Mouse (Mus musculus): ENCODE results near the gene Slc9a1.

The Slc9a1 gene

GRCm38 (mm10) chr4:133439460-133440376 is 70.2 kb downstream of the Slc9a1 start:
- no peak for DNase-seq (ENCODE audit: low spot score)

- no peak for DNase-seq (ENCODE audit: low spot score)
Observed at GRCm38 (mm10) chr4:133440377-133440795, 70.9 kb downstream of the Slc9a1 start.

GRCm38 (mm10) chr4:133442194-133442593 is 72.7 kb downstream of the Slc9a1 start:
- DNase-seq (ENCODE audit: low spot score) = no peak

- DNase-seq (ENCODE audit: low spot score) = no peak
Observed at GRCm38 (mm10) chr4:133443085-133443484, 73.6 kb downstream of the Slc9a1 start.

GRCm38 (mm10) chr4:133445727-133446126 is 76.2 kb downstream of the Slc9a1 start:
- no peak for DNase-seq (ENCODE audit: low spot score)

GRCm38 (mm10) chr4:133447366-133447765 is 77.9 kb downstream of the Slc9a1 start:
- DNase-seq (ENCODE audit: low spot score) = no peak

- DNase-seq (ENCODE audit: low spot score) = no peak
Observed at GRCm38 (mm10) chr4:133447967-133448366, 78.5 kb downstream of the Slc9a1 start.

- no peak for DNase-seq (ENCODE audit: low spot score)
Observed at GRCm38 (mm10) chr4:133448708-133449388, 79.3 kb downstream of the Slc9a1 start.

- DNase-seq (ENCODE audit: low spot score) = no peak
Observed at GRCm38 (mm10) chr4:133449726-133450125, 80.2 kb downstream of the Slc9a1 start.

GRCm38 (mm10) chr4:133451536-133451935 is 82.0 kb downstream of the Slc9a1 start:
- peak; percentile 55 for DNase-seq (ENCODE audit: low spot score)

GRCm38 (mm10) chr4:133452433-133452832 is 82.9 kb downstream of the Slc9a1 start:
- no peak for DNase-seq (ENCODE audit: low spot score)

- DNase-seq (ENCODE audit: low spot score) = no peak
Observed at GRCm38 (mm10) chr4:133458044-133458443, 88.5 kb downstream of the Slc9a1 start.

- DNase-seq (ENCODE audit: low spot score) = no peak
Observed at GRCm38 (mm10) chr4:133460006-133460405, 90.5 kb downstream of the Slc9a1 start.

GRCm38 (mm10) chr4:133460796-133461325 is 91.4 kb downstream of the Slc9a1 start:
- no peak for DNase-seq (ENCODE audit: low spot score)

- DNase-seq (ENCODE audit: low spot score) = no peak
Observed at GRCm38 (mm10) chr4:133461362-133461761, 91.9 kb downstream of the Slc9a1 start.

- no peak for DNase-seq (ENCODE audit: low spot score)
Observed at GRCm38 (mm10) chr4:133463184-133463583, 93.7 kb downstream of the Slc9a1 start.

- DNase-seq (ENCODE audit: low spot score) = peak; percentile 45
Observed at GRCm38 (mm10) chr4:133468080-133468479, 98.6 kb downstream of the Slc9a1 start.

GRCm38 (mm10) chr4:133469122-133469521 is 99.6 kb downstream of the Slc9a1 start:
- no peak for DNase-seq (ENCODE audit: low spot score)

- DNase-seq (ENCODE audit: low spot score) = no peak
Observed at GRCm38 (mm10) chr4:133471135-133471821, 101.8 kb downstream of the Slc9a1 start.
